Mouse (Mus musculus) megakaryocyte, embryonic 14.5 days (primary cell): ENCODE data around the gene Epb41l4b.

Source experiments
- FLI1 ChIP-seq: IDR thresholded peaks from 2 replicates; pipeline ENCODE4 v1.6.1; 2012; ENCODE audit warnings: low read length, inconsistent platforms, mixed read lengths
- GATA1 ChIP-seq: IDR thresholded peaks from 3 replicates; pipeline ENCODE4 v1.6.1; 2012; ENCODE audit warnings: mixed read lengths, low read length, inconsistent platforms, borderline replicate concordance

- TF ChIP-seq GATA1 (no peak), FLI1 (no peak)
Measured at GRCm38 (mm10) chr4:57153068-57153835, 10.0 kb upstream of the Epb41l4b start.
